Mouse (Mus musculus): ENCODE measurements around the gene Ythdf1. TPM values are rescaled to one million over a fixed set of nuclear protein-coding genes. Genes with fewer than 3 reads are reported as not detected.

Ythdf1 gene
- polyA plus RNA-seq, 1 experiment from 2014 or later, result 57.3 TPM

DNA sequence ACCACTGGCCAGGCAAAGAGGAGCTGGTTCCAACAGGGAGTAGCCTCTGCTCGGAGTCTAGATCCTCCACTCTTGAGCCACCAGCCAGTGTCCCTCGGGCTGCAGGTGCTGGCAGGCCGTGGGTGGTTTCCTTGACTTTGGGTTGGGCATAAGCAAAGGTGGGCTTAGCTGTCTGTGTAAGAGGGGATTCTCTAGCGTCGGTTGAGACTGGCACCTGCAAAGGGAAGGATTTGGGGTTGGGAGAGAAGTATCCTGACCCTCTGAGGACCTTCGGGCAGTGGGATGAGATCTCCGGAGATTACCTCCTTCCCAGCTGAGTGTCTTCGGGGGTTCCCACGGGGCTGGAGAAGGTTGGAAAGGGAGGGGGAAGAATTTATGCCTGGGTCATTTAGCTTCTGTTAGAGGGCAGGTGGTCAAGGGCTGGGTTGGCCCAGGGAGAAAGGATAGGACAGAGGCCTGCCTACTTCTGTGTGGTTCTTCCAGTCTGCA, 28.9 kb downstream of the Ythdf1 start:
- DNase-seq (ENCODE audit: low spot score), result no peak
- Histone ChIP-seq H3K4me1 (replicated peaks; ENCODE audit: control insufficient read depth, insufficient read depth, low read length) (peaks cover 11% of the 10 kb centered on the region), H3K36me3 (ENCODE audit: control insufficient read depth, insufficient read depth, low read length) (no peaks in the 10 kb centered on the region), H3K9ac (ENCODE audit: low read depth, low read length) (peak overlapping the region; percentile 100), H3K4me2 (replicated peaks; ENCODE audit: low read depth, low read length) (peak overlapping the region; percentile 82), H3K4me3 (ENCODE audit: low read depth, low read length) (peak overlapping the region; percentile 93), H3K9me3 (ENCODE audit: control insufficient read depth, low read length) (no peaks in the 10 kb centered on the region), H3K27me3 (ENCODE audit: control insufficient read depth, insufficient read depth, low read length) (peaks cover 7% of the 10 kb centered on the region; the same call in 1 of the 2 replicates), H3K27ac (ENCODE audit: low read depth, low read length) (peak overlapping the region; percentile 99)
- ATAC-seq (ENCODE audit: low FRiP score), result no peak
- 5% methylated on average over 9 of the region's 9 CpGs for WGBS

DNA sequence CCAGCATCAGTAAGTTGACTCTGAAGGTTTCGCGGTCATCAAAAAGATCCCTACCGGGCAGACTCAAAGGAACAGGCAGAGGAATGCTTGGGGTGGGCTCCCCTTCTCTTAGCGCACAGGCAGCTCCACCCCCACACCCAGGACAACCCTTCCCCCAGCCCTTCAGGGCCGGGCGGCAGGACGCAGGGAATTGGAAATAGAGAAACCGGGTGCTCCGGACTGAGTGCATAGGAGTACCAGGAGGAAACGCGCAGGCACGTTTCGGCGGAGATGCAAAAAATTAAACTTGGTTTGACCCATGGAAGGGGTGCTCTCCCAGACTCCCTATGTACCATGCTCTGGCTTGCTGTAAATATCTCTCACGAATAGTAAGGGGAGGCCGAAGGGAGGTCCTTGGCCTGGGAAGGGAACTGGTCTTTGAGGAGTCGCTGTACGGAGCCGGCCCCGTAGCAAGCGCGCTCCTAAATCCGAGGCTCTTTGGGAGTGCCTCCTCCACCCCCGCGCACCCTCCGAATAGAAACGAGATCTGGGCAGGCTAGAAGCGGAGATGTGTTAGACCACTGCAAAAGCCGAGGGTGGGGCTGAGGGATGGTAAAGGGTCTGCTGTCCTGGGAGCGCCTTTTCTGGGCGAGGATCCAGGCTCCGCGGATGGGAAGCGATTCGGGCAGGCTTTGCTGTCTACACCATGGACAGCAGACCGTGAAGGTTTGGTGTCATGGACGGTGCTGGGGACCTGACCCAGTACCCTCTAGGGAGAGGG, 29.5 kb downstream of the Ythdf1 start:
- Histone ChIP-seq H3K4me2 (replicated peaks; ENCODE audit: low read depth, low read length) (peak overlapping the region; percentile 82), H3K9ac (ENCODE audit: low read depth, low read length) (peak overlapping the region; percentile 100), H3K27ac (ENCODE audit: low read depth, low read length) (peak overlapping the region; percentile 99), H3K4me1 (replicated peaks; ENCODE audit: control insufficient read depth, insufficient read depth, low read length) (peaks cover 11% of the 10 kb centered on the region), H3K4me3 (ENCODE audit: low read depth, low read length) (peak overlapping the region; percentile 93), H3K36me3 (ENCODE audit: control insufficient read depth, insufficient read depth, low read length) (no peaks in the 10 kb centered on the region), H3K9me3 (ENCODE audit: control insufficient read depth, low read length) (no peaks in the 10 kb centered on the region), H3K27me3 (ENCODE audit: control insufficient read depth, insufficient read depth, low read length) (peaks cover 7% of the 10 kb centered on the region; the same call in 1 of the 2 replicates)
- ATAC-seq (ENCODE audit: low FRiP score) (no peak), DNase-seq (ENCODE audit: low spot score) (peak; percentile 77)
- WGBS, result under 1% methylated on average over 37 of the region's 37 CpGs

DNA sequence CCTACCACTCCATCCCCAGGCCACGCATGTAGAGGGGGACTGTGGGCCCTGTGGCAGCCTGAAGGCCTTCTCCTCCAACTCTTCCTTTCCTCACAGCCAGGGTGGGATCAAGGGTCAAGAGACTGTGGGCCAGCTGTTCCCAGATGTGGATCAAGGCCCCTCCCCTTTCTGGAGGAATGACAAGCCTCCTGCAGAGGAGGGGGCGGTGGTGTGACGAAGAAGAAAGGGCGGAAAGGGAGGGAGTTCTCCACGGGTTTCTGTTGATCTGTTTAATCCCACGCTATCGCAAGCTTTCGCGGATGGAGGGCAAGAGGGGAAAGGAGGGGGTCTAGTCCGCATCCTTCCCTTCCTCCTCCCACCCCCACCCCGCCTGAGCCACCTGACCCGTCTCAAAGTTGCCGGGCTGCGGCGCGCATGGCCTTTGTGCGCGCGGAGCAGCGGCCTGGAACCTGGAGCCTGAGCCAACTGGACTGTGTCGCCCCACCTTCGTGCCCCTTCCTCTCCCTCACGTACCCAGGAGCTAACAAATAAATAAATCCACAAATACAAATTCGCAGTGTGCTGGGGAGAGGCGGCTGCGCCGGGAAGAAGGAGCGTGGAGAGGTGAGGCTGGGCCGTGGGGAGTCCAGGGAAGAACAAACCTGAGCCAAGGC, 30.2 kb downstream of the Ythdf1 start:
- Histone ChIP-seq H3K9ac (ENCODE audit: low read depth, low read length) (peak overlapping the region; percentile 100), H3K9me3 (ENCODE audit: control insufficient read depth, low read length) (no peaks in the 10 kb centered on the region), H3K4me2 (replicated peaks; ENCODE audit: low read depth, low read length) (peak overlapping the region; percentile 82), H3K27ac (ENCODE audit: low read depth, low read length) (peak overlapping the region; percentile 99), H3K27me3 (ENCODE audit: control insufficient read depth, insufficient read depth, low read length) (peaks cover 7% of the 10 kb centered on the region; the same call in 1 of the 2 replicates), H3K4me1 (replicated peaks; ENCODE audit: control insufficient read depth, insufficient read depth, low read length) (peaks cover 12% of the 10 kb centered on the region), H3K4me3 (ENCODE audit: low read depth, low read length) (peak overlapping the region; percentile 93), H3K36me3 (ENCODE audit: control insufficient read depth, insufficient read depth, low read length) (no peaks in the 10 kb centered on the region)
- ATAC-seq (ENCODE audit: low FRiP score) (peak; percentile 2; the same call in 1 of the 2 replicates), DNase-seq (ENCODE audit: low spot score) (no peak)
- 2% methylated on average over 21 of the region's 29 CpGs for WGBS

DNA sequence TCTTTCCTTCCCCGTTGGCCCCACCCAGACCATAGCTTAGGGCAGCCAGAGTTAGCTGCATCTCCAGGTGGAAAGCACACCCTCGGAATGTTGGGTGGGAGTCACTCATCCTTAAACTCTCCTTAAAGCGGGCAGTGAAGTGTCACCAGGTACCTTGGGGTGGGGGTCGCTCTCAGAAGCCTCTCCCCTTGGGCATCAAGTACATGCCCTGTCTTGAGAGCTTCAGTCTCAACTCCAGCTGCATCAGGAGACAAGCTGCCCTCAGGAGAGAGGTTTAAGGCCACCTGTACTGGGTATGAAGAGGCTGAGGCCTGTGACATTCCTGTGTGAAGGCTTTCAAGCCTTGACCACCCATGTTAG, 30.8 kb downstream of the Ythdf1 start:
- 0 out of 2 replicates have a peak, but pooled peaks cover 4% of the 10 kb centered on the region for H3K27me3 ChIP-seq (ENCODE audit: control insufficient read depth, insufficient read depth, low read length)
- H3K36me3 ChIP-seq (ENCODE audit: control insufficient read depth, insufficient read depth, low read length), result no peaks in the 10 kb centered on the region
- 9% methylated on average over 4 of the region's 4 CpGs for WGBS
- peak overlapping the region; percentile 74 for H3K9ac ChIP-seq (ENCODE audit: low read depth, low read length)
- no peaks in the 10 kb centered on the region for H3K9me3 ChIP-seq (ENCODE audit: control insufficient read depth, low read length)
- ATAC-seq (ENCODE audit: low FRiP score) (no peak; the same call in 1 of the 2 replicates), DNase-seq (ENCODE audit: low spot score) (no peak)
- H3K4me1 ChIP-seq (replicated peaks; ENCODE audit: control insufficient read depth, insufficient read depth, low read length), result peaks cover 8% of the 10 kb centered on the region
- H3K27ac ChIP-seq (ENCODE audit: low read depth, low read length), result peak overlapping the region; percentile 99
- H3K4me2 ChIP-seq (replicated peaks; ENCODE audit: low read depth, low read length), result peak overlapping the region; percentile 82
- peak overlapping the region; percentile 37 for H3K4me3 ChIP-seq (ENCODE audit: low read depth, low read length)

DNA sequence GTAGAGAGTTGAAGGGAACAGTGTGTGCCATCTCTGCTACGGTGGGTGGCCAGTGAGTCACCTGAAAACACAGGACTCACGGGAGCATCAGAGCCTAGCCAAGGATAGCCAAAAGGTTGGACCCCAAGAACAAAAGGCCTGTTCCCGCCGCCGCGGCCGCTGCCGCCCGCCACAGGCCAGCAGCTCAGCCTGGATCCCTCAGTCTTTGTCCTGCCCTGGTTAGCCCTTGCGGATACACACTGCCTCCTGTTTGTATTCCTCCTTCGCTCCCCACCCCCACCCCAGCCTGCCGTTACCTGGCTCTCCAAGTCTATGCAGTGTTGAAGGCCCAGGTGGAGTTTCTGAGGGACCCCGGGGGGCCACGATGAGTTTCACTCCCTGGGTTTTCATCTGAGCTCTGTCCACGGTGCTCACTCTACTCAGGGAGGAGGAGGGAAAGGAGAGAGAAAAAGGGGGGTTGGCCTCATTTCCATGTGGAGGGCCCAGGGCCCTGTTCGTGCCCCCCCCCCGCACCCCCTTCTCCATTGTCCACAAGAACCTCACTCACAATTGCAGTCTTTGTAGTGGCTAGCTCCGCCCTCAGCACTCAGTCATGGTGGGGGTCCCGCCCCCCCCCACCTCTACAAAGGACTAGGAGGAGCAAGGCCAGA, 31.4 kb downstream of the Ythdf1 start:
- Histone ChIP-seq H3K9me3 (ENCODE audit: control insufficient read depth, low read length) (no peaks in the 10 kb centered on the region), H3K4me2 (replicated peaks; ENCODE audit: low read depth, low read length) (peak overlapping the region; percentile 70), H3K27ac (ENCODE audit: low read depth, low read length) (peak overlapping the region; percentile 99), H3K9ac (ENCODE audit: low read depth, low read length) (peak overlapping the region; percentile 74), H3K4me1 (replicated peaks; ENCODE audit: control insufficient read depth, insufficient read depth, low read length) (peaks cover 8% of the 10 kb centered on the region), H3K36me3 (ENCODE audit: control insufficient read depth, insufficient read depth, low read length) (no peaks in the 10 kb centered on the region), H3K27me3 (ENCODE audit: control insufficient read depth, insufficient read depth, low read length) (0 out of 2 replicates have a peak, but pooled peaks cover 4% of the 10 kb centered on the region), H3K4me3 (ENCODE audit: low read depth, low read length) (peak overlapping the region; percentile 37)
- ATAC-seq (ENCODE audit: low FRiP score), result peak; percentile 15
- peak; percentile 73 for DNase-seq (ENCODE audit: low spot score)
- 5% methylated on average over 19 of the region's 19 CpGs for WGBS

DNA sequence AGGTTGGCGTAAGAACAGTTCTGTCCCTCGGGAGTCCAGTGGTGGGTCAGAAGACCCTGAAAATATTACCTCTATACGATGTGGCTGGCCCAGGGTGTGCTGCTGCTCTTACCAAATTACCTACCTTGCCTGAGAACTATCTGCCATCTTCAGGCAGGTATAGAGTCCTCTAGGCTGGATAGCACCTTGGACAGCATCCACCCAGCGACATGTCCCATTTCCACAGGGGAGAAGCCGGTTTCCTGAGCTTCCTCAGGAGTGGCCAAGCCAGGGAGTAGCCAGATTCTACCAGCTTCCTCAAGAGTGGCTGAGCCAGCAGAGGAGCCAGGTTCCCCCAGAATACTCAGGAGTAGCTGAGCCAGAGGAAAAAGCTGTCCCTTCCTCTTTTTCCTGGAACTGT, 35.5 kb downstream of the Ythdf1 start:
- H3K9me3 ChIP-seq (ENCODE audit: control insufficient read depth, low read length), result no peaks in the 10 kb centered on the region
- no peak for DNase-seq (ENCODE audit: low spot score)
- H3K4me3 ChIP-seq (ENCODE audit: low read depth, low read length), result no peak overlapping the region
- WGBS, result 80% methylated on average over 5 of the region's 5 CpGs
- ATAC-seq (ENCODE audit: low FRiP score), result no peak
- no peak overlapping the region for H3K27ac ChIP-seq (ENCODE audit: low read depth, low read length)
- H3K4me2 ChIP-seq (replicated peaks; ENCODE audit: low read depth, low read length), result no peak overlapping the region
- no peak overlapping the region for H3K9ac ChIP-seq (ENCODE audit: low read depth, low read length)
- 0 out of 2 replicates have a peak, but pooled peaks cover 3% of the 10 kb centered on the region for H3K36me3 ChIP-seq (ENCODE audit: control insufficient read depth, insufficient read depth, low read length)
- no peaks in the 10 kb centered on the region for H3K27me3 ChIP-seq (ENCODE audit: control insufficient read depth, insufficient read depth, low read length)
- H3K4me1 ChIP-seq (replicated peaks; ENCODE audit: control insufficient read depth, insufficient read depth, low read length), result peaks cover 12% of the 10 kb centered on the region

DNA sequence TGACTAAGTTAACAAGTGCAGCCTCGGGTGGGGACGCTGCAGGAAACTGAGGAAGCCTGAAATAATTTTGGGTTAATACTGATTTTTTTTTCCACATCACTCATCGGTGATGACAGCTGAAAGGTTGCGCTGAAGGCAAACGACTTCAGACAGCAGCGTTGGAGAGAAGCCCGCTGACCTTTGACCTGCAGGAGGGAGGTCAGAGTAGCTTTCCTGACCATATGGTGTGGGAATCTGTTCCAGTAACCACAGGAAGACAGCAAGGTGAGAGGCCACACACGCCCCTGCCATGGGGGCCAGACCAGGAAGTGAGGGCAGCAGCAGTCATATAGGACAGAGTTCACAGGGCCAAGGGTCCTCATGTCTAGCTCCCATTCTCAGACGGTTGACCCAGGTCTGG, 39.5 kb downstream of the Ythdf1 start:
- Histone ChIP-seq H3K9me3 (ENCODE audit: control insufficient read depth, low read length) (no peaks in the 10 kb centered on the region), H3K4me3 (ENCODE audit: low read depth, low read length) (no peak overlapping the region), H3K9ac (ENCODE audit: low read depth, low read length) (no peak overlapping the region), H3K36me3 (ENCODE audit: control insufficient read depth, insufficient read depth, low read length) (0 out of 2 replicates have a peak, but pooled peaks cover 3% of the 10 kb centered on the region), H3K27ac (ENCODE audit: low read depth, low read length) (no peak overlapping the region), H3K27me3 (ENCODE audit: control insufficient read depth, insufficient read depth, low read length) (no peaks in the 10 kb centered on the region), H3K4me2 (replicated peaks; ENCODE audit: low read depth, low read length) (no peak overlapping the region), H3K4me1 (replicated peaks; ENCODE audit: control insufficient read depth, insufficient read depth, low read length) (peaks cover 15% of the 10 kb centered on the region)
- DNase-seq (ENCODE audit: low spot score) (no peak), ATAC-seq (ENCODE audit: low FRiP score) (no peak)
- WGBS, result 53% methylated on average over 9 of the region's 9 CpGs

DNA sequence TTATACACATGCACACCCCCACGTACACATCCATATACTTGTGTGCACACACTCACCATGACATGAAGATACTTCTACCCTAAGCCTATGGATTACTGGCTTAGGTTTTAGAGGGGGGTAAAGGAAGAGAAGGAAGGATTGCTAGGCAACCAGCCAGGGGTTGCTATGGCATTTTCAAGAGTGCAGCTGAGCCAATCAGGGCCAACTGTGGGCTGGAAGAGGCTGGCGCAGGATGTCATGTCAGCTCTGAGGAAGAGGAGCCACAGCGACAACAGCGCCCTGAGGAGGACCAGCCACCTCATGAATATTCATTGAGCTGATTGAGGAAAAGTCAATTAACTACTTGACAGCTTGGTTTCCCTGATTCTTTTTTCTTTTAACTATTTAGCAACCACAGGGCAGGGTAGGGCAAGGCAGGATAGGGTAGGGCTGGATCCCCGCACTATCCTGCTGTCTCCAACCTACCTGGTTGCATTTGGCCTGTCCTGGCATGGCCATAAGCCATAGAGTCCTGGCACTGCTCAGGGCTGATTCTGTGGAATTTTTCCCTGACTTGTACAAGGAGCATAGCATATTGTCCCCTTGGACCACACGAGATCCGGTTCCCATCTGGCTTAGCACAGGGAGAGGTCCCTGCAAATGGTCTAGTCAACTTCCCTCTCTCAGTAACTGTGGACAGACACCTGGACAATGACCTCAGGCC, 41.2 kb downstream of the Ythdf1 start:
- H3K9me3 ChIP-seq (ENCODE audit: control insufficient read depth, low read length), result no peaks in the 10 kb centered on the region
- peak overlapping the region; percentile 63 for H3K27ac ChIP-seq (ENCODE audit: low read depth, low read length)
- ATAC-seq (ENCODE audit: low FRiP score) (peak; percentile 91), DNase-seq (ENCODE audit: low spot score) (peak; percentile 70)
- no peak overlapping the region for H3K9ac ChIP-seq (ENCODE audit: low read depth, low read length)
- H3K4me2 ChIP-seq (replicated peaks; ENCODE audit: low read depth, low read length), result no peak overlapping the region
- 0 out of 2 replicates have a peak, but pooled peaks cover 3% of the 10 kb centered on the region for H3K36me3 ChIP-seq (ENCODE audit: control insufficient read depth, insufficient read depth, low read length)
- H3K4me3 ChIP-seq (ENCODE audit: low read depth, low read length), result no peak overlapping the region
- no peaks in the 10 kb centered on the region for H3K27me3 ChIP-seq (ENCODE audit: control insufficient read depth, insufficient read depth, low read length)
- H3K4me1 ChIP-seq (replicated peaks; ENCODE audit: control insufficient read depth, insufficient read depth, low read length), result peaks cover 11% of the 10 kb centered on the region
- 42% methylated on average over 7 of the region's 7 CpGs for WGBS
